Mouse (Mus musculus) C2C12 (cell line): Measurements from ENCODE around the gene Elf2. TPM values are rescaled to one million over a fixed set of nuclear protein-coding genes. Genes with fewer than 3 reads are reported as not detected.

Experiments
- H3K27me3 ChIP-seq: one replicate; pipeline ENCODE4 v1.6.1; 2011; ENCODE audit not compliant: control insufficient read depth, insufficient read depth, insufficient read length
- H3K36me3 ChIP-seq: one replicate; pipeline ENCODE4 v1.6.1; 2011; ENCODE audit not compliant: control insufficient read depth, insufficient read depth
- H3K4me3 ChIP-seq: one replicate; pipeline ENCODE4 v1.5.1; 2011; ENCODE audit warnings: mild to moderate bottlenecking, control low read depth; ENCODE audit not compliant: poor library complexity, insufficient read depth, severe bottlenecking
- H3K79me2 ChIP-seq: one replicate; pipeline ENCODE4 v1.6.1; 2011; ENCODE audit not compliant: control insufficient read depth, insufficient read depth
- H3K79me3 ChIP-seq: one replicate; pipeline ENCODE4 v1.6.1; 2011; ENCODE audit warnings: low read depth, control low read depth
- H3ac ChIP-seq: one replicate; pipeline ENCODE3; 2011; ENCODE audit warnings: low read depth; ENCODE audit not compliant: control insufficient read depth, insufficient read length
- CEBPB ChIP-seq: IDR thresholded peaks from one replicate; pipeline ENCODE4 v1.6.1; 2011; ENCODE audit warnings: low read depth, mild to moderate bottlenecking, control low read depth, moderate library complexity
- CTCF ChIP-seq: IDR thresholded peaks from one replicate; pipeline ENCODE4 v1.5.1; 2011; ENCODE audit not compliant: control insufficient read depth, insufficient read depth, insufficient read length
- FOSL1 ChIP-seq: IDR thresholded peaks from one replicate; pipeline ENCODE4 v1.8.0; 2011; ENCODE audit warnings: mild to moderate bottlenecking, low read length; ENCODE audit not compliant: poor library complexity, insufficient read depth, severe bottlenecking
- MAX ChIP-seq: IDR thresholded peaks from one replicate; pipeline ENCODE4 v1.6.1; 2011; ENCODE audit warnings: mild to moderate bottlenecking, control low read depth
- MYOD1 ChIP-seq: IDR thresholded peaks from one replicate; pipeline ENCODE4 v1.6.1; 2011; ENCODE audit warnings: low read depth; ENCODE audit not compliant: control insufficient read depth, insufficient read length
- MYOG ChIP-seq: IDR thresholded peaks from one replicate; pipeline ENCODE4 v1.6.1; 2011; ENCODE audit not compliant: control insufficient read depth, insufficient read length; ENCODE audit errors: extremely low read depth
- USF1 ChIP-seq: IDR thresholded peaks from one replicate; pipeline ENCODE4 v1.6.1; 2011; ENCODE audit warnings: low read depth, mild to moderate bottlenecking, control low read depth, moderate library complexity
- polyA plus RNA-seq: library from polyadenylated mRNA; unstranded; fragments of >200 nt; fragmentation: generic; extraction: Trizol; gene quantifications from one replicate; pipeline ENCODE4 v1.2.1, GENCODE M21; 2012; ENCODE audit warnings: missing spikeins

The Elf2 gene
- polyA plus RNA-seq, 1 experiment = 19.5 TPM

DNA sequence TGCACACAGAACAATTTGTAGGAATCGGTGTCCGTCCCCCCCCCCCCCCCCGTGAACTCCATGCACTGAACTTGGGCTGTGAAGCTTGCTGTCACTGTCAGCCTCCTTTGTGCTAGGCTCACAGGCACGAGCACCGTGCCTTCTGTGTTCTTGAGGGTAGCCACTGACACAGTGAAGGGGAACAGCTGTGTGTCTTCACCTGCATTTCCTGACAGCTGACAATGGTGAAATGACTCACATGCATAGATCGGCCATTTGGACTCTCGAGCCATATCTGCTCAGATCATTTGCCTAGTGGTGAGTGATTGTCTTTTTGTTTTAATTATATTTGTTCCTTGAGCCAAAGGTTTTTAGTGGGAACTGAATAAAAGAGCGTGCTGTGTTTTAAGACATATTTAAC lies 77.5 kb downstream of the Elf2 start:
- Histone ChIP-seq H3K36me3 (peaks cover 81% of the 10 kb centered on the region), H3K79me2 (peaks cover 29% of the 10 kb centered on the region), H3ac (no peak overlapping the region), H3K4me3 (no peak overlapping the region), H3K27me3 (no peaks in the 10 kb centered on the region), H3K79me3 (peaks cover 13% of the 10 kb centered on the region)
- TF ChIP-seq CEBPB (no peak), FOSL1 (no peak), USF1 (no peak), MYOG (no peak)

GRCm38 (mm10) chr3:51258070-51258469 lies 82.4 kb downstream of the Elf2 start:
- H3ac ChIP-seq = no peak overlapping the region
- H3K27me3 ChIP-seq = no peaks in the 10 kb centered on the region
- H3K79me2 ChIP-seq = no peaks in the 10 kb centered on the region
- no peak overlapping the region for H3K4me3 ChIP-seq
- TF ChIP-seq USF1 (no peak), MAX (no peak), FOSL1 (no peak), CEBPB (no peak), MYOD1 (no peak), MYOG (no peak), CTCF (no peak)
- H3K36me3 ChIP-seq = peaks cover 96% of the 10 kb centered on the region
- H3K79me3 ChIP-seq = no peaks in the 10 kb centered on the region

DNA sequence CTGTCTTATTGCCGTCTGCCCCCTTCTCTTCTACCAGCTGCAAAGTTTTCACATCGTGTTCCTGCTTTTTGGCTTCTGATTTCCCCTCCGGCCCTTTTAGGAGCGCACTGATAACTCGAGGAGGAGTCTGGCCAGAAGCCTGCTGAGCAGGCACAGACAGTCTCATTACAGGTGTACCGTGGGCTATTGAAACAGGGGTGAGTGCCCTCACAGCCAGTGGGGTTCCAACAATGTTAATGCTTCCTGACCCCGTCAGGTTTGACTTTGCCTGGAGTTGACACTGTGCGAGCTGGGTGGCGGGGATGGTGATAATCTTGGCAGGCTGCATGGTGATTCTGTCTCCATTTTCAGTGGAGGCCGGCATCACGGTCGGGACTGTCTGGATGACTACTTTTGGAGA lies 84.0 kb downstream of the Elf2 start:
- TF ChIP-seq USF1 (no peak), CTCF (no peak), MYOD1 (no peak), MAX (no peak)
- Histone ChIP-seq H3K4me3 (no peak overlapping the region), H3ac (no peak overlapping the region), H3K79me3 (no peaks in the 10 kb centered on the region), H3K27me3 (no peaks in the 10 kb centered on the region), H3K79me2 (no peaks in the 10 kb centered on the region), H3K36me3 (peaks cover 97% of the 10 kb centered on the region)

DNA sequence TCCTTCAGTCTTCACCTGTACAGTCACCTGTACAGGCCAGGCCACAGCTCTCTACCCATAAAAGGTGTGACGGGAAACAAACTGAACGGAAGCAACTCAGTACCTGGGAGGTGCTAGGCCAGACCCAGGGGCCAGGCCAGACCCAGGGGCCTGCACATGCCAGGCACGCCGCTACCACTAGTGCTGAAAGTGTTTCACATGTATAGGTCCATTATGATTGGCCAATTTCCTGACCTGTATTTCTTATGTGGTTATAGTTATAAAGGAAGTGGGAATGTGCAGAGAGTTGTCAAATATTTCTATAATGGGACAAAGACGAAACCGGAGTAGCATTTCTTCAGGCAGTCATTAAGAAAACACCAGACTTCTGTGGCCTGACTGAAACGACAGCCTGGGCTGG lies 85.7 kb downstream of the Elf2 start:
- H3K36me3 ChIP-seq = peaks cover 97% of the 10 kb centered on the region
- TF ChIP-seq FOSL1 (no peak), MYOD1 (no peak), MAX (no peak), USF1 (no peak), MYOG (no peak), CTCF (no peak), CEBPB (no peak)
- H3K79me3 ChIP-seq = no peaks in the 10 kb centered on the region
- H3K4me3 ChIP-seq = no peak overlapping the region
- H3K79me2 ChIP-seq = peaks cover 5% of the 10 kb centered on the region
- no peak overlapping the region for H3ac ChIP-seq
- H3K27me3 ChIP-seq = no peaks in the 10 kb centered on the region

DNA sequence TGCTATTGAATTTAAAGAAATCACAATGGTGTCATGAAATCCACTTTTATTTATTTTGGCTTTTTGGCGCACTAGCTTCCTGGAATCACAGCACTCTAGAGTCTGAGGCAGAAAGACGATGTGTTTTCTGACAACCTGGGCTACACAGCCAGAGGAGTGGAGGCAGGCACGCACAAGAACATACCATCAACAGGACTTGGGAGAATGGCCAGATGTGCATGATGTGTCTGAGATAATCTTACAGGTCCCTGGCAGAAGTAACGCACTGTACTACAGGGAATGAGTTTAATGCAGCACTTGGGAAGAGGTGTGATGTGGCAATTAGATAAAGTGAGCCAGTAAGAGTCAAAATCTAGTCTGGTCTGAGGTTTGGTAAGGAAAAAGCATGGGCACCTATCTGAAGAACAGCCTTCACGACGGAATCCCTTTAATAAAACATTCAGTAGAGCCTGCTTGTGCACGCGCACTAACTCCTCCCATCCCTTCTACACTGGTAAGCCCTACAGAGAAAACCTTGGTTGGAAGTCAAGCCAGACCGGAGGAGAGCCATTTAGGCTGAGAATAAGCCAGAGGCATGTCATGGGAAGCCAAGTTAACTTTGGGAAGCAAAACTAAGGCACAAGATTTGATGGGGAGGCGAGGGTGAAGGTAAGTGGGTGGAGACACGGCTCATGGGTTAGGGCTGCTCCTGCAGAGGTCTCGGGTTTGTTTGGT lies 87.6 kb downstream of the Elf2 start:
- Histone ChIP-seq H3K27me3 (no peaks in the 10 kb centered on the region), H3K79me3 (no peaks in the 10 kb centered on the region), H3ac (no peak overlapping the region), H3K36me3 (peaks cover 93% of the 10 kb centered on the region), H3K79me2 (peaks cover 14% of the 10 kb centered on the region), H3K4me3 (no peak overlapping the region)
- TF ChIP-seq CEBPB (no peak), USF1 (no peak), MYOG (no peak), FOSL1 (no peak), MAX (no peak), CTCF (no peak), MYOD1 (no peak)

- H3K4me3 ChIP-seq = no peak overlapping the region
- H3K36me3 ChIP-seq = peaks cover 89% of the 10 kb centered on the region
- no peaks in the 10 kb centered on the region for H3K27me3 ChIP-seq
- no peak overlapping the region for H3ac ChIP-seq
- TF ChIP-seq MYOG (no peak), CEBPB (no peak), FOSL1 (no peak), MAX (no peak), MYOD1 (no peak)
- peaks cover 20% of the 10 kb centered on the region for H3K79me2 ChIP-seq
- peaks cover 1% of the 10 kb centered on the region for H3K79me3 ChIP-seq
These were observed 88.2 kb downstream of the Elf2 start for GRCm38 (mm10) chr3:51252223-51252622.
